Mouse (Mus musculus) gastrocnemius, adult 2 months (tissue): Measurements from ENCODE around the gene Fam219b. TPM values are rescaled to one million over a fixed set of nuclear protein-coding genes. Genes with fewer than 3 reads are reported as not detected.

Source experiments
- DNase-seq: peaks from one replicate; pipeline ENCODE4 v3.0.0; 2022
- H3K27ac ChIP-seq: fragments of 200-600 bp; 2 replicates; pipeline ENCODE4 v1.8.1; 2022; ENCODE audit warnings: mild to moderate bottlenecking
- H3K4me3 ChIP-seq: fragments of 200-600 bp; 2 replicates; pipeline ENCODE4 v1.8.1; 2022; ENCODE audit warnings: mild to moderate bottlenecking, moderate library complexity
- CTCF ChIP-seq: fragments of 200-600 bp; IDR thresholded peaks from 2 replicates; pipeline ENCODE4 v1.8.1; 2022; ENCODE audit warnings: antibody characterized with exemption, mild to moderate bottlenecking, moderate library complexity
- intact Hi-C: fragments of 180-260 bp; cut with DNase I; formaldehyde crosslinking; loops from one replicate; pipeline ENCODE4 v1.15.1; 2025
- total RNA-seq, 2 experiments: library from RNA; stranded (reverse); gene quantifications; 2 replicates each; pipeline ENCODE4 v1.2.3; 2021

Fam219b gene
- total RNA-seq, 2 experiments from 2014 or later, result 5.9 TPM

DNA sequence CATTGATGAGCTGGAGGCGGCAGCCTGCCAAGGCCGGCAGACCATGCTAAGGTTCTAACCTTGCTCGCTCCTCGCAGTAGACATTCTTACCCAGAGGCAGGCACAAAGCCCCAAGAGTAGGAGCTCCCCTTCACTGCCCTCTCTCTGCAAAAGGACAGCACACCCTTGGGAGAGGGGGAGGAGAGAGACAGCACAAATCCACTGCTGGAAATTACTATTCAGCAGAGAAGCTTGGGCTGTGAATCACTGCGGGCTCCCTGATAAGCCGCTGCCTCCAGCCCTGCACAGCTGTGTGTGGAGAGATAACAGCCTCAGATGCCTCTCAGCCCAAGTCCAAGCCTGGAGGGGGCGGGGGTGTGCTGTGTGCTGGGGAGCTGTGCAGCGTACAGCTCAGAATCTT is 31.6 kb upstream of the Fam219b start:
- DNase-seq, result no peak
- intact Hi-C loops, result no loop called here
- no peak overlapping the region for H3K4me3 ChIP-seq
- TF ChIP-seq CTCF, result no peak
- no peak overlapping the region for H3K27ac ChIP-seq

DNA sequence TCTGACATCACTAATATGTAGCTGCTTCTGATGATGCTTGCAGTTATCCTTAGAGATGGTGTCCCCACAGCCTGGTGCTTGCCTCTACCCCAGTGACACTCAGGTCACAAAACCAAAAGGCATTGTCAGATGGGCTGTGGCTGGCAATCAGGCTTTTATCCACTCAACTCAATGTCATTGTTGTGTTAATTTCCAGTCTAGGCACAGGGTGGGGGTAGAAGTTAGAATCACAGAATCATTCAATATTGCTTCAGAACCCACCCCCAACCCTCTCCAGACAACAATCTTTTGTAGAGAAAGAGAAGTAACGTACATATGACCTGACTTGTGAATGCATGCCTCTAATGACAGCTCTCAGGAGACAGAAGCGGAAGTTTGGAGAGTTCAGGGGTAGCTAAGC is 26.8 kb upstream of the Fam219b start:
- no peak for TF ChIP-seq CTCF
- intact Hi-C loops, result no loop called here
- H3K4me3 ChIP-seq, result no peak overlapping the region
- no peak overlapping the region for H3K27ac ChIP-seq
- no peak for DNase-seq

GRCm38 (mm10) chr9:57517113-57517512 is 20.2 kb upstream of the Fam219b start:
- peak; percentile 86 for TF ChIP-seq CTCF
- H3K27ac ChIP-seq, result no peak overlapping the region
- intact Hi-C loops, result no loop called here
- DNase-seq, result peak; percentile 41
- H3K4me3 ChIP-seq, result no peak overlapping the region

GRCm38 (mm10) chr9:57520375-57521055 is 16.8 kb upstream of the Fam219b start:
- intact Hi-C loops, result loop anchor here (2.0 to 5.0 kb wide), 2 partner anchors 137 to 244 kb away; partner anchors contain the start of gene Clk3

DNA sequence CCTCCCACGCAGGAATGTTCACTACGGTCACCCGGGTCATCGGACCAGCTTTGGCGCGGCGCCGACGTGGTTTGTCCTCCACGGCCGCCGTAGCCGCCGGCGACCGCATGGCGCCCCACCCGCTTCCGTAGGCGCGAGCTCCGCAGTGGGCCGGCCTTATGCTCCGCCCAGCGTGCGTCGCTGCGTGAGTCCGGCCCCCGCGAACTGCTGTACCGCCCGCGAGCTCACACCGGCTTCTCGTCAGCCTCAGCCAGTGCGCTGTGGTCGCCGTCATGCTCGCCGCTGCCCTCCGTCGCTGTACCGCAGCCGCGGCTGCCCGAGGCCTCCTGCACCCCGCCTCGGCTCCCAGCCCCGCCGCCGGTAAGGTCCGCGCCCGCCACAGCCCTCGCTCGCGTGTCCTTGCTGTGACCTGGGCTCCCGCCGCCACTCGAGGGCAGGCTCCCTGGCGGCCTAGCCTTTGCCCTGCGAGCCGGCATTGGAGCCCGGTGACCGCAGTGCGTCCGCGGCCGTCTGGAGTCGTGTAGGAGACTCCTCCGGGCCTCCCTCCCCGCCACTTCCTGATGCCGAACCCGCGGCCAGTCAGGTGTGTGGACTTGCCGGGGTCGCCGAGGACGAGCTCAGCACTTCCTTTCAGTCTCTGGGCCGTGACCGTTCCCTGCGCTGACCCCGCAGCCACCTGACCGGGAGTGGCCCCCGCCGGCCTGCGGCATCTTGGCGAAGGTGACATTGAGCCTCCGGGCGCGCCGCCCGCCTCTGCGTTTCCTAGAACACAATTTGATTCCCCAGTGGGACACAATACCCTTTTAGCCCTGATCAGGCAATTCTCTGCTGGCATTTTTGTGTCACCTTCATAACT is 16.0 kb upstream of the Fam219b start, which contains the start of gene Cox5a:
TSS of gene Cox5a (plus strand) at position 219 of the 856 bp plus-strand sequence.
- peak; percentile 98 for DNase-seq
- intact Hi-C loops, result loop anchor here (2.0 to 5.0 kb wide), 2 partner anchors 136 to 244 kb away; partner anchors contain the start of gene Clk3
- H3K4me3 ChIP-seq, result peak within 1 kb of the TSS; percentile 86
- peak within 1 kb of the TSS; percentile 100 for H3K27ac ChIP-seq
- no peak for TF ChIP-seq CTCF

More at GRCm38 (mm10) chr9:57520375-57521055, 16.8 kb upstream of the Fam219b start:
- Histone ChIP-seq H3K4me3 (peak overlapping the region; percentile 86), H3K27ac (peak overlapping the region; percentile 100)
- no peak for DNase-seq
- no peak; the same call in 1 of the 2 replicates for TF ChIP-seq CTCF

DNA sequence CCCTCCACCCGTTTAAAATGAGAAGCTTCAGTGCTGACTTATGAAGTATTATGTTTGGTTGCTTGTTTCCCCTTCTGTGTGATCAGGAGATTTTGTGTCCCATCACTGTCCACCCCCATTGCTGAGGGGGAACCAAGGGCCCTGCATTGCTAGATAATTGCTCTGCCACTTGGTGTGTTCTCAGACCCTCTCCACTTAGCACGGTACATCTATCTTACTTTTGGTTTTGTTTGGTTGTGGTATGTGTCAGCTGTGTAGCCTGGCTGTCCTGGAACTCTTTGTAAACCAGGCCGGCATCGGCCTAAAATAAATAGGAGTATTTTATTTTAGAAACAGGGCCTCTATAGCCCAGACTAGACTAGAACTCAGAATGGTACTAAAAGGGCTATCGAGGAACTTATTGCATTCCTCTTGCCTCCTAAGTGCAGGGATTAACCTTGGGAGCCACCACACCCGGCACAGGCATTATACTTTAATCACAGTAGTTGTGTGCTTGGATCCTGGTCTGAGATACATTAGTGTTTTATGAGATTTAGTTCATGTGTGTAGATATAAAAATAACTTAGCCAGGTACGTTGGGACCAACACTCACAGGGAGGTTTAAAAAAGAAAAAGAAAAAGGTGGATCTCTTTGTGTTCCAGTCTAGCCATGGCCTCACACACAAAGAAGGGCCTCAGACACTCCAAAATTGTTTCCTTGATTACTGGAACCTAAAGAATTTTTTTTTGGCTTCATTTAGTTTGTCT is 15.0 kb upstream of the Fam219b start:
- intact Hi-C loops, result loop anchor here (5.0 kb wide), 1 partner anchor 135 kb away; no protein-coding TSS in a partner anchor
- Histone ChIP-seq H3K27ac (peak overlapping the region; percentile 100), H3K4me3 (peak overlapping the region; percentile 86)
- no peak for DNase-seq
- TF ChIP-seq CTCF, result no peak

DNA sequence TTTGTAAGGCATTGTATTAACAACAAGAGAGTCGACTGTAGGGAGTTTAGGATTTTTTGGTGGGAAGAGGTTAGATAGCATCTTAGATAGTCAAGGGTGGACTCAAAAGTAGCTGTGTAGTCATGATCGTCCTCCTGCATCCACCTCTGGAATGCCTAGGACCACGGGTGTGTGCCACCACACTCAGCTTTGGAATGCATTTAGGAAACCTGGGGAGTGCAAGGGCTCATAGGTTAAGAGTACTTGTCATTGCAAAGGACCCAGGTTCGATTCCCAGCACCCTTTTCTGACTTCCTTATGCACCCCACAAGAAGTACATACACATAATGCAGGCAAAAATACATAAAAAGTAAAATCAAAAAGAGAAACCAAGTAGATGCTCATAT is 14.5 kb upstream of the Fam219b start:
- intact Hi-C loops, result loop anchor here (1.0 to 5.0 kb wide), 2 partner anchors 40 to 134 kb away; no protein-coding TSS in a partner anchor
- H3K27ac ChIP-seq, result peak overlapping the region; percentile 100
- TF ChIP-seq CTCF, result no peak
- peak overlapping the region; percentile 86 for H3K4me3 ChIP-seq
- DNase-seq, result no peak

DNA sequence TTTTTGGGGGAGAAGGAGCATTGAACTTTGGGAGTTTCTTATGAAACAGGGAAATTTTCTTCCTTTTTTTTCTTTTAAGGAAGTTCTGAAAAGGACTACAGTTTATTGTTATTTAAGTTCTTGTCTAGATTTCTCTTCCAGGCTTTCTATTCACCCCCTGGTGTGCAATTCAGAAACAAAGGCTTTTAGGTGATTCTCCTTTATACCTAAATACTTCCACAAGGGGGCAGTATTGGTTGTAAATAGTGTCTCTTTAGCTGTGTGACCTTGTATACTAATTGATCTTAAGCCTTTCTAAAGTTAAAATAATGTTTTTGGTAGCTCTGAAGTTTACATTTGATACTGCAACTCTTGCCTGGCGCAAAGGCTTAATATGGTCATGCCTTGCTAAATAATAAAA is 13.6 kb upstream of the Fam219b start:
- no peak for DNase-seq
- Histone ChIP-seq H3K4me3 (peak overlapping the region; percentile 86), H3K27ac (peak overlapping the region; percentile 100; the same call in 1 of the 2 replicates)
- peak; percentile 76 for TF ChIP-seq CTCF
- intact Hi-C loops, result loop anchor here (1.0 to 5.0 kb wide), 2 partner anchors 40 to 134 kb away; no protein-coding TSS in a partner anchor

DNA sequence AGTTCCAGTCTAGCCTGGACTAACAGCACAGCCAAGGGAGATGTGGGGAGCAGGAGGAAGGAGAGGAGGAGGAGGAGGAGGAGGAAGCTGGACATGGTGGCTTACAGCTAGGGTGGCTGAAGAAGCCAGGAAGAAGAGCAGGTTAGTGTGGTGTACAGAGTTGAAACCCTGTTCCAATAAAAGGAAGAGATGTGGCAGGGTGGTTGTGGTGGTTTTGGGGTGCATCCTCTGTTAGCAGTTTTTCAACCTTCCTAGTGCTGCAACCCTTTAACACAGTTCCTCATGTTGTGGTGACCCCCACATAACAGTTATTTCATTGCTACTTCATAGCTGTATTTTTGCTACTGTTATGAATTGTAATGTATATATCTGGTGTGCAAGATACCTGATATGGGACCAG is 12.9 kb upstream of the Fam219b start:
- peak overlapping the region; percentile 86 for H3K4me3 ChIP-seq

DNA sequence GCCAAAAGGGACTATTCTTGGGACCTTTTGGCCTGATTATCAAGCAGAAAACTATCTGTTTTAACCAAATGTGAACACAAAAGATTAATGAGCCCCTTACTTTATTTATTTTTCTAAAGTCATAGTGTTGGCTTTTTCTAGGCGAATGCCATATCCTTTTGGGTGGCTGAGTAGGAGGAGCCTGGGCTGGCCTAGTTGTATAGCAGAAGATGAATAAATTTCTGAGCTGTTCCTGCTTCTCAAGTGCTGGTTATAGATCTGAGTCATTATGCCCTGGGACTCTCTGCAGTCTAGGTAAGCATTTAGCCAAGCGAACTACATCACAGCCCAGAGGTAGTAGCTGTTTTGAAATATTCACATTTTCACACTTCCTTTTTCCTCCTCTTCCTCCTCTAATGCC is 11.8 kb upstream of the Fam219b start:
- intact Hi-C loops, result no loop called here
- no peak for DNase-seq
- no peak for TF ChIP-seq CTCF
- Histone ChIP-seq H3K4me3 (peak overlapping the region; percentile 86), H3K27ac (peak overlapping the region; percentile 32)

More for the DNA sequence above, 12.9 kb upstream of the Fam219b start:
- intact Hi-C loops, result loop anchor here (5.0 kb wide), 1 partner anchor 133 kb away; no protein-coding TSS in a partner anchor
- TF ChIP-seq CTCF, result no peak
- no peak for DNase-seq
- H3K27ac ChIP-seq, result peak overlapping the region; percentile 100

- no peak for DNase-seq
- intact Hi-C loops, result no loop called here
- Histone ChIP-seq H3K4me3 (no peak overlapping the region), H3K27ac (no peak overlapping the region)
- TF ChIP-seq CTCF, result no peak
These were observed 10.9 kb upstream of the Fam219b start for GRCm38 (mm10) chr9:57526435-57526834.

DNA sequence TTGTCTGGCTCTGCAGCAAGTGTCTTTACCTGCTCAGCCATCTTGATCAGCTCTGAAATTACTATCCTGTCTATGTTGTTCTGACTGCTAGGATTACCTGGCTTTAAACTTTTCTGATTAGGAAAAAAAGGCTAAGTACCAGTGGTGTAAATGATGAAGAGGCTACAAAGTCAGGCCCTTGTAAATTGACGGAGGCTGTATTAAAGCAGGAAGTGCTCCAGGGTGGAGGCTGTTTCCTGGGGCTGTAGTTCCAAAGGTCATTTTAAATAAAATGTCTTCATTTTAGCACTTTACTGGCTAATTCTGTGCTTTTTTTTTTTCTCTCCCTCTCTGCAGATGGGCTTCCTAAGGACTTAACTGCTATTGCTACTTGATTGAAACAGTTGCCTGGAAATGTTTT is 5.4 kb upstream of the Fam219b start:
- TF ChIP-seq CTCF, result no peak
- intact Hi-C loops, result no loop called here
- no peak for DNase-seq
- peak overlapping the region; percentile 80 for H3K27ac ChIP-seq
- H3K4me3 ChIP-seq, result no peak overlapping the region
